Mouse (Mus musculus) left cerebral cortex, postnatal 36 days (tissue): ENCODE results near the gene Arhgdig. TPM values are rescaled to one million over a fixed set of nuclear protein-coding genes. Genes with fewer than 3 reads are reported as not detected.

Experiments
- total RNA-seq, 2 experiments: library from RNA; stranded (reverse); gene quantifications; 2 replicates each; pipeline ENCODE4 v1.2.3; 2021

Gene Arhgdig
- total RNA-seq, 2 experiments from 2014 or later = 94.2 to 130 TPM

Other genes starting within 250 kb of the Arhgdig start
- gene Capn15, start 222.0 kb downstream of the Arhgdig start, total RNA-seq = 10 to 100 TPM; 40.8 to 58.4 TPM
- gene Rab11fip3, start 138.2 kb downstream of the Arhgdig start, total RNA-seq = 100 to 1,000 TPM in 1 of 2 experiments, 10 to 100 TPM in 1; 98.8 to 117 TPM
- 10 to 100 TPM; 27.3 to 32.1 TPM for gene Decr2, start 117.4 kb downstream of the Arhgdig start, total RNA-seq
- 1 to 10 TPM; 3.5 to 4.4 TPM for gene Nme4, start 112.2 kb downstream of the Arhgdig start, total RNA-seq
- 10 to 100 TPM; 13.9 to 14.0 TPM for gene Tmem8, start 94.5 kb downstream of the Arhgdig start, total RNA-seq
- gene Mrpl28, start 84.3 kb downstream of the Arhgdig start, total RNA-seq = 10 to 100 TPM; 60.5 to 70.3 TPM
- 10 to 100 TPM; 22.5 to 25.1 TPM for gene Axin1, start 69.1 kb downstream of the Arhgdig start, total RNA-seq
- under 1 TPM; 0.30 to 0.45 TPM for gene Pdia2, start 8.7 kb downstream of the Arhgdig start, total RNA-seq
- gene Rgs11, start 4.8 kb downstream of the Arhgdig start, total RNA-seq = 10 to 100 TPM; 35.7 to 54.1 TPM
- gene Fam234a, start 36.5 kb upstream of the Arhgdig start, total RNA-seq = 10 to 100 TPM; 17.9 to 18.3 TPM
- 10 to 100 TPM; 64.0 to 86.2 TPM for gene Luc7l, start 45.1 kb upstream of the Arhgdig start, total RNA-seq
- 10 to 100 TPM; 73.3 to 77.5 TPM for gene Neurl1b, start 207.0 kb upstream of the Arhgdig start, total RNA-seq